Mouse (Mus musculus) brain, embryonic 14.5 days (tissue): Measurements from ENCODE around the gene Neurod4.
"Not testable (repeated sequence)": the region's sequence is repeated elsewhere in the genome, so short reads cannot be mapped to it uniquely, and the experiment has no call there.

Experiments
- CTCF ChIP-seq: fragments of 200-500 bp; IDR thresholded peaks from 2 replicates; pipeline ENCODE4 v1.5.1; 2012; ENCODE audit warnings: inconsistent platforms, mild to moderate bottlenecking, moderate library complexity, borderline replicate concordance; ENCODE audit not compliant: insufficient read depth, insufficient read length; ENCODE audit errors: extremely low read depth
- POLR2A ChIP-seq: fragments of 200-500 bp; IDR thresholded peaks from 2 replicates; pipeline ENCODE4 v1.6.1; 2012; ENCODE audit warnings: mild to moderate bottlenecking, inconsistent platforms, borderline replicate concordance; ENCODE audit not compliant: poor library complexity, insufficient read depth, insufficient read length, severe bottlenecking; ENCODE audit errors: extremely low read depth

- not testable (repeated sequence) for TF ChIP-seq POLR2A, CTCF
Observed at GRCm38 (mm10) chr10:130304138-130304537, 24.1 kb upstream of the Neurod4 start.
